Mouse (Mus musculus): ENCODE results near the gene Ptprt. TPM values are rescaled to one million over a fixed set of nuclear protein-coding genes. Genes with fewer than 3 reads are reported as not detected.

The Ptprt gene
- polyA plus RNA-seq, 1 experiment from 2014 or later: 3.3 TPM

DNA sequence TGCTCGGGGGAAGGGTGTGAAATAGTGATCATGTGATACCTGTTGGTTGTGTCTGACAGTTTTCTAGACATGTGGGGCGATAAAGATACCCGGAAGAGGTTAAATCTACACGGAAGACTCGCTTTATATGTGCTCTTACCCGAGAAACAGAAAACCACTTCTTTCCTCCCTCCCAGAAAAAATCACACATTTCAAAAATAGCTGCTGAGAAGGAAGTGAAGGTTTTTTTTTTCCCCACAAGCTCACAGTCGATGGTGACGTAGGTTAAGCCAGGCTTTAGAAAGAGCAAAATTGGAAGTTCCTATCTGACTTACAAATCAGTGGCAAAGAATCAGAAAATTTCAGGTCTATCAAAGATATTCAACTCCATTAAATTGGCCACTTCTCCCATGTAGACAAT, 965.1 kb downstream of the Ptprt start:
- Histone ChIP-seq H3K4me2 (replicated peaks) (no peak overlapping the region), H3K4me3 (no peak overlapping the region), H3K4me1 (no peaks in the 10 kb centered on the region), H3K9me3 (no peaks in the 10 kb centered on the region), H3K9ac (no peak overlapping the region), H3K36me3 (no peaks in the 10 kb centered on the region), H3K27ac (no peak overlapping the region), H3K27me3 (replicated peaks) (no peaks in the 10 kb centered on the region)
- whole genome bisulfite sequencing: 88% methylated on average over 8 of the region's 8 CpGs
- ATAC-seq (ENCODE audit: low FRiP score, low read depth): no peak

DNA sequence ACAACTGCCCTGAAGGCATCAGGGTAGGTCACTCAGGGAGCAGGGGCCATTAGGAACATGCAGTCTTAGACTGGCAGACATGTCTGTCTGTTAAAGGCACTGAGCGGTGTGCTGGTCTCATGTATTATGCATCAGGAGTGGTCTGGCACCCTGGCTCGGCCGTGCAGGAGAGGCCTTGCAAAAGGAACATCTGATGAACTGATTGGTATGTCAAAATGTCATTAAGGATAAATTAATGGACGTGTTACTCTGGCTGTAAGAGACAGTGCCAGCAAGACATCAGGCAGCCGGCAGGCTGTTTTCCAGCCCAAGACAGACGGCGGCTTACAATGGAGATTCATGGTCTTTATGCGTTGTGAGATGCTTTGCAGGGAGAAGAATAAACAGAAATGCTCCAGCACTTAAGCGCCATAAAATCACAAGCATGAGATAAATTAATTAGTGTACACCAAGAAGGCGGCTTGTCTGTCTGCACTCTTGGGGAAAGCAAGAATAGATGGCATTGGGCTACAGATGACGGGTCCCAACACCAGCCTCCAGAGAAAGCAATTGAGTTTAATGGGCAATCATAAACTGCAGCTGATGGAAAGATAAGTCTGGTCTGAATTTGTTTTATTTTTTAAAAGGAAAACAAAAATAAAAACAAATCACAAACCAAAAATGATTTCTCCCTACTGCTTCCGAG, 992.5 kb downstream of the Ptprt start:
- no peak overlapping the region for H3K4me2 ChIP-seq (replicated peaks)
- H3K9me3 ChIP-seq: no peaks in the 10 kb centered on the region
- no peaks in the 10 kb centered on the region for H3K36me3 ChIP-seq
- ATAC-seq (ENCODE audit: low FRiP score, low read depth): peak; percentile 92
- no peak overlapping the region for H3K27ac ChIP-seq
- H3K9ac ChIP-seq: no peak overlapping the region
- H3K4me3 ChIP-seq: no peak overlapping the region
- WGBS: 41% methylated on average over 12 of the region's 12 CpGs
- no peaks in the 10 kb centered on the region for H3K4me1 ChIP-seq
- H3K27me3 ChIP-seq (replicated peaks): no peaks in the 10 kb centered on the region

DNA sequence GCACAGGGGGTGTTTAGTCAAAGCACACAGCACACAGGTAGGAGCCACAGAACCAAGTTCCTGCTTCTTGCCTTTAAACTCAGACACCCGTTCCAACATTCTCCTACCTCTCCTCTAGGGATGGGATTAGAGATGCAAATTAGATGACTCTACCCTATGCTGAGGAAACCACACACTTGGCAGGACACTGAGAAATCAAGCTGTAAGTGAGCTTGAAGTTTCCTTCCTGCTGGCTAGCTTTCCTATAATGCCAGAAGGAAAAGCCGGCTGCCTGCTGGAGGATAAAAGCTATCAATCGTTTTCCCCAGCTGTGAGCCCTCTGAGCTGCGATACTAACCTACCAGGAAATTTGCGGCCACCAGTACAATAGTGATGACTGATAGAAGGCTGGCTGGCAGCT, 999.0 kb downstream of the Ptprt start:
- H3K4me2 ChIP-seq (replicated peaks): no peak overlapping the region
- no peak overlapping the region for H3K9ac ChIP-seq
- no peaks in the 10 kb centered on the region for H3K4me1 ChIP-seq
- H3K27ac ChIP-seq: no peak overlapping the region
- H3K36me3 ChIP-seq: no peaks in the 10 kb centered on the region
- H3K27me3 ChIP-seq (replicated peaks): no peaks in the 10 kb centered on the region
- H3K9me3 ChIP-seq: no peaks in the 10 kb centered on the region
- whole genome bisulfite sequencing: 34% methylated on average over 5 of the region's 5 CpGs
- H3K4me3 ChIP-seq: no peak overlapping the region
- no peak for ATAC-seq (ENCODE audit: low FRiP score, low read depth)

- WGBS: 41% methylated on average over 4 of the region's 4 CpGs
- no peak overlapping the region for H3K4me2 ChIP-seq (replicated peaks)
- no peaks in the 10 kb centered on the region for H3K9me3 ChIP-seq
- H3K27me3 ChIP-seq (replicated peaks): no peaks in the 10 kb centered on the region
- H3K36me3 ChIP-seq: no peaks in the 10 kb centered on the region
- H3K4me1 ChIP-seq: no peaks in the 10 kb centered on the region
- H3K4me3 ChIP-seq: no peak overlapping the region
- no peak overlapping the region for H3K27ac ChIP-seq
- H3K9ac ChIP-seq: no peak overlapping the region
- ATAC-seq (ENCODE audit: low FRiP score, low read depth): no peak
Measured at GRCm38 (mm10) chr2:161660827-161661226, 1000.1 kb downstream of the Ptprt start.

GRCm38 (mm10) chr2:161657046-161657445, 1003.9 kb downstream of the Ptprt start:
- Histone ChIP-seq H3K4me3 (no peak overlapping the region), H3K27ac (no peak overlapping the region), H3K4me1 (no peaks in the 10 kb centered on the region), H3K4me2 (replicated peaks) (no peak overlapping the region), H3K9ac (no peak overlapping the region), H3K27me3 (replicated peaks) (no peaks in the 10 kb centered on the region), H3K9me3 (no peaks in the 10 kb centered on the region), H3K36me3 (no peaks in the 10 kb centered on the region)
- WGBS: 93% methylated on average over 4 of the region's 4 CpGs
- ATAC-seq (ENCODE audit: low FRiP score, low read depth): no peak

DNA sequence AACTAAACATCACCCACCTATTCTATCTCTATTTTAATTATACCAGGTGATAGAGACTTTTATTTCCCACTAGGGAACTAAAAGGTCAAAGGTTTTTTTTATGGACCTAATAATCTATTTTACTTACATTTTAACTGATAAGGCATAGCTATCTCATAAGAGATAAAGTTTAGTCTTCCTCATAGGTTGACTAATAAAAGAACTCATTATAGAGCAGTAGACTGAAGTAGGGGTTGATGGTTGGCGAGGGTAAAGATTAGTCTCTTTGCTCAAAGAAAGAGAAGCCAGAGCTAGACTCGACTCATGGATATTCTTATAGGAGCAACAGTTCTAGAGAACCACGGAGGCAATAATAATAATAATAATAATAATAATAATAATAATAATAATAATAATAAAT, 1004.3 kb downstream of the Ptprt start:
- Histone ChIP-seq H3K9me3 (no peaks in the 10 kb centered on the region), H3K4me3 (no peak overlapping the region), H3K4me1 (no peaks in the 10 kb centered on the region), H3K4me2 (replicated peaks) (no peak overlapping the region), H3K9ac (no peak overlapping the region), H3K36me3 (no peaks in the 10 kb centered on the region), H3K27ac (no peak overlapping the region), H3K27me3 (replicated peaks) (no peaks in the 10 kb centered on the region)
- 92% methylated on average over 3 of the region's 3 CpGs for WGBS
- ATAC-seq (ENCODE audit: low FRiP score, low read depth): no peak

GRCm38 (mm10) chr2:161640805-161641204, 1020.1 kb downstream of the Ptprt start:
- Histone ChIP-seq H3K9me3 (no peaks in the 10 kb centered on the region), H3K4me1 (no peaks in the 10 kb centered on the region), H3K4me3 (no peak overlapping the region), H3K27me3 (replicated peaks) (no peaks in the 10 kb centered on the region), H3K27ac (no peak overlapping the region), H3K4me2 (replicated peaks) (no peak overlapping the region), H3K9ac (no peak overlapping the region), H3K36me3 (no peaks in the 10 kb centered on the region)
- no peak for ATAC-seq (ENCODE audit: low FRiP score, low read depth)
- WGBS: 94% methylated on average over 2 of the region's 2 CpGs

- Histone ChIP-seq H3K4me2 (replicated peaks) (no peak overlapping the region), H3K27me3 (replicated peaks) (no peaks in the 10 kb centered on the region), H3K9ac (no peak overlapping the region), H3K27ac (no peak overlapping the region), H3K9me3 (no peaks in the 10 kb centered on the region), H3K4me3 (no peak overlapping the region), H3K36me3 (no peaks in the 10 kb centered on the region), H3K4me1 (no peaks in the 10 kb centered on the region)
- 92% methylated on average over 2 of the region's 2 CpGs for WGBS
- ATAC-seq (ENCODE audit: low FRiP score, low read depth): no peak
Measured at GRCm38 (mm10) chr2:161634084-161634483, 1026.9 kb downstream of the Ptprt start.

GRCm38 (mm10) chr2:161625896-161626295, 1035.1 kb downstream of the Ptprt start:
- Histone ChIP-seq H3K9me3 (no peaks in the 10 kb centered on the region), H3K4me2 (replicated peaks) (no peak overlapping the region), H3K4me1 (no peaks in the 10 kb centered on the region), H3K4me3 (no peak overlapping the region), H3K9ac (no peak overlapping the region), H3K27ac (no peak overlapping the region), H3K27me3 (replicated peaks) (no peaks in the 10 kb centered on the region), H3K36me3 (no peaks in the 10 kb centered on the region)
- WGBS: 83% methylated on average over 1 of the region's 1 CpGs
- ATAC-seq (ENCODE audit: low FRiP score, low read depth): no peak

- Histone ChIP-seq H3K4me1 (no peaks in the 10 kb centered on the region), H3K9me3 (no peaks in the 10 kb centered on the region), H3K27me3 (replicated peaks) (no peaks in the 10 kb centered on the region), H3K36me3 (no peaks in the 10 kb centered on the region), H3K4me2 (replicated peaks) (no peak overlapping the region), H3K27ac (no peak overlapping the region), H3K4me3 (no peak overlapping the region), H3K9ac (no peak overlapping the region)
- 88% methylated on average over 4 of the region's 4 CpGs for WGBS
- ATAC-seq (ENCODE audit: low FRiP score, low read depth): no peak
Measured at GRCm38 (mm10) chr2:161608401-161608800, 1052.5 kb downstream of the Ptprt start.

- 75% methylated on average over 4 of the region's 4 CpGs for WGBS
- no peaks in the 10 kb centered on the region for H3K9me3 ChIP-seq
- H3K36me3 ChIP-seq: no peaks in the 10 kb centered on the region
- H3K4me2 ChIP-seq (replicated peaks): no peak overlapping the region
- H3K27ac ChIP-seq: no peak overlapping the region
- ATAC-seq (ENCODE audit: low FRiP score, low read depth): no peak
- H3K27me3 ChIP-seq (replicated peaks): no peaks in the 10 kb centered on the region
- no peak overlapping the region for H3K4me3 ChIP-seq
- no peaks in the 10 kb centered on the region for H3K4me1 ChIP-seq
- H3K9ac ChIP-seq: no peak overlapping the region
Measured at GRCm38 (mm10) chr2:161607372-161607771, 1053.6 kb downstream of the Ptprt start.

DNA sequence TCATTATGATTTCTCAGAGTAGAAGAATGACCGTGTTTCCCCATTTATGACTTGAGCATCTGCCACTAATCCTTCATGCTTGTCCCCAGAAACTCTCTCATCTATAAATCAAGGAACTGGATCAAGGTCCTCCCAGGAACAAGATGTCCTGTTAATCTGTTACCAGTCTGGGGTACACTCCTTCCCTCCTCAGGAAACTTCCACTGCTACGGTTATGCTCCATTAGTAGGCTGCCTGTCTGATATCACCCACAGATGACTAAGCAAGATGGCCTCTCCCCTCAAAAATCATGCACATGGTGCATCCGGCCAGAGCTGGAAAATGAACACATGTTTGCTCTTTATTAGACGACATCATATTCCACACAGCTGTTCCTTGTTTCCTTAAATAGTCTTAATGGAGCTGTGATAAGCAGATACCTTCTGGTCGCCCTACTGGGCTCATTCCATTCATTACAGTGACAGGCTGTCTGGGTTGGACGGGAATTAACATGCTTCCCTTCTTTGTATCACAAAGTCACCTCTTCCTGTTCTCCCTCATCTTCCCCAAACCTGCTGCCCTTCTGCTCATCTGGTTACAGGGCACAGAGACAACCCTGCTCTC, 1060.6 kb downstream of the Ptprt start:
- no peaks in the 10 kb centered on the region for H3K9me3 ChIP-seq
- H3K4me1 ChIP-seq: no peaks in the 10 kb centered on the region
- no peaks in the 10 kb centered on the region for H3K27me3 ChIP-seq (replicated peaks)
- 71% methylated on average over 6 of the region's 6 CpGs for WGBS
- H3K4me2 ChIP-seq (replicated peaks): no peak overlapping the region
- no peak overlapping the region for H3K27ac ChIP-seq
- ATAC-seq (ENCODE audit: low FRiP score, low read depth): no peak
- no peak overlapping the region for H3K4me3 ChIP-seq
- H3K36me3 ChIP-seq: no peaks in the 10 kb centered on the region
- H3K9ac ChIP-seq: no peak overlapping the region

All from neural tube, embryonic 12.5 days (tissue).